Mouse (Mus musculus) layer of hippocampus, postnatal 36 days (tissue): ENCODE measurements around the gene Spag9. TPM values are rescaled to one million over a fixed set of nuclear protein-coding genes. Genes with fewer than 3 reads are reported as not detected.
"Not testable (repeated sequence)": the region's sequence is repeated elsewhere in the genome, so short reads cannot be mapped to it uniquely, and the experiment has no call there.

Source experiments
- DNase-seq, 2 experiments: peaks; one replicate each; pipeline ENCODE4 v3.0.0; 2022
- total RNA-seq, 2 experiments: library from RNA; stranded (reverse); gene quantifications; 2 replicates each; pipeline ENCODE4 v1.2.3; 2021

The Spag9 gene
- total RNA-seq, 2 experiments from 2014 or later, result 217 to 221 TPM

GRCm38 (mm10) chr11:93987026-93987425 is 8.9 kb upstream of the Spag9 start:
- DNase-seq, result no peak

- DNase-seq, result no peak
Observed at GRCm38 (mm10) chr11:93987625-93988327, 8.1 kb upstream of the Spag9 start.

GRCm38 (mm10) chr11:93988328-93989062 is 7.4 kb upstream of the Spag9 start:
- no peak for DNase-seq

GRCm38 (mm10) chr11:93994531-93994930 is 1.4 kb upstream of the Spag9 start:
- no peak for DNase-seq

- peak; percentile 63 to 67 for DNase-seq
Observed at GRCm38 (mm10) chr11:93995111-93995719, 676 bp upstream of the Spag9 start.

- DNase-seq, result peak in 1 of 2 experiments; percentile 61
Observed at GRCm38 (mm10) chr11:93996306-93997140, 632 bp downstream of the Spag9 start.

- no peak for DNase-seq
Observed at GRCm38 (mm10) chr11:93997141-93997775, 1.4 kb downstream of the Spag9 start.

GRCm38 (mm10) chr11:93999276-93999675 is 3.4 kb downstream of the Spag9 start:
- DNase-seq, result no peak

GRCm38 (mm10) chr11:94003346-94003745 is 7.5 kb downstream of the Spag9 start:
- no peak for DNase-seq

GRCm38 (mm10) chr11:94019091-94019490 is 23.2 kb downstream of the Spag9 start:
- no peak for DNase-seq

- DNase-seq, result no peak
Observed at GRCm38 (mm10) chr11:94020403-94020802, 24.5 kb downstream of the Spag9 start.

GRCm38 (mm10) chr11:94026289-94026688 is 30.4 kb downstream of the Spag9 start:
- DNase-seq, result no peak

GRCm38 (mm10) chr11:94032084-94032483 is 36.2 kb downstream of the Spag9 start:
- no peak for DNase-seq

GRCm38 (mm10) chr11:94032971-94033370 is 37.1 kb downstream of the Spag9 start:
- no peak for DNase-seq

- no peak for DNase-seq
Observed at GRCm38 (mm10) chr11:94035974-94036373, 40.1 kb downstream of the Spag9 start.

- DNase-seq, result no peak
Observed at GRCm38 (mm10) chr11:94041475-94041874, 45.6 kb downstream of the Spag9 start.

- not testable (repeated sequence) for DNase-seq
Observed at GRCm38 (mm10) chr11:94042301-94042700, 46.4 kb downstream of the Spag9 start.

GRCm38 (mm10) chr11:94043998-94044985 is 48.4 kb downstream of the Spag9 start:
- peak; percentile 90 to 91 for DNase-seq

GRCm38 (mm10) chr11:94045016-94045415 is 49.1 kb downstream of the Spag9 start:
- DNase-seq, result peak in 1 of 2 experiments; percentile 27

- no peak for DNase-seq
Observed at GRCm38 (mm10) chr11:94047288-94047687, 51.4 kb downstream of the Spag9 start.

- no peak for DNase-seq
Observed at GRCm38 (mm10) chr11:94054176-94054575, 58.3 kb downstream of the Spag9 start.
